Mouse (Mus musculus) liver, adult 2 months (tissue): ENCODE data around the gene Gm9803. TPM values are rescaled to one million over a fixed set of nuclear protein-coding genes. Genes with fewer than 3 reads are reported as not detected.
"Not testable (repeated sequence)": the region's sequence is repeated elsewhere in the genome, so short reads cannot be mapped to it uniquely, and the experiment has no call there.

Source experiments
- DNase-seq: peaks from one replicate; pipeline ENCODE4 v3.0.0-alpha.2; 2011; ENCODE audit warnings: low read depth, low spot score; ENCODE audit errors: extremely low read depth
- H3K27ac ChIP-seq: fragments of 200-500 bp; replicated peaks from 2 replicates; pipeline ENCODE4 v1.5.1; 2012; ENCODE audit warnings: low read depth, mild to moderate bottlenecking, control low read depth, inconsistent platforms, low read length; ENCODE audit not compliant: insufficient read depth
- H3K27me3 ChIP-seq: fragments of 200-500 bp; 2 replicates; pipeline ENCODE4 v1.6.1; 2012; ENCODE audit warnings: mild to moderate bottlenecking, moderate library complexity, low read length, inconsistent platforms; ENCODE audit not compliant: control insufficient read depth, insufficient read depth
- H3K36me3 ChIP-seq: fragments of 200-500 bp; 2 replicates; pipeline ENCODE4 v1.6.1; 2012; ENCODE audit warnings: low read length, inconsistent platforms; ENCODE audit not compliant: control insufficient read depth, insufficient read depth
- H3K4me1 ChIP-seq: fragments of 200-500 bp; 2 replicates; pipeline ENCODE4 v1.6.1; 2011; ENCODE audit warnings: low read length; ENCODE audit not compliant: control insufficient read depth, insufficient read depth
- H3K4me3 ChIP-seq: fragments of 200-500 bp; 2 replicates; pipeline ENCODE4 v1.5.1; 2011; ENCODE audit warnings: low read depth, mild to moderate bottlenecking, control low read depth, low read length, moderate library complexity; ENCODE audit not compliant: insufficient read depth
- H3K79me2 ChIP-seq: fragments of 200-500 bp; 2 replicates; pipeline ENCODE4 v1.6.1; 2012; ENCODE audit warnings: inconsistent platforms, mild to moderate bottlenecking, low read length, moderate library complexity; ENCODE audit not compliant: control insufficient read depth, insufficient read depth
- H3K9ac ChIP-seq: fragments of 200-500 bp; 2 replicates; pipeline ENCODE4 v1.6.1; 2012; ENCODE audit warnings: low read depth, mild to moderate bottlenecking, control low read depth, inconsistent platforms, low read length
- CTCF ChIP-seq: fragments of 200-500 bp; IDR thresholded peaks from 2 replicates; pipeline ENCODE4 v1.5.1; 2011; ENCODE audit warnings: low read depth, low read length, control low read depth
- POLR2A ChIP-seq: fragments of 200-500 bp; IDR thresholded peaks from 2 replicates; pipeline ENCODE4 v1.6.1; 2011; ENCODE audit warnings: low read length, control low read depth; ENCODE audit not compliant: insufficient read depth; ENCODE audit errors: extremely low read depth
- WGBS: fragments of 180-500 bp; shearing (Covaris S2); methylation state at CpG from one replicate; pipeline ENCODE4 v1.1.7; 2018; 5-methylcytosine and 5-hydroxymethylcytosine counted together
- polyA plus RNA-seq: library from polyadenylated mRNA; depleted of rRNA; stranded (reverse); fragments of >200 nt; gene quantifications from 2 replicates; pipeline ENCODE4 v1.2.3, GENCODE M21; 2012; rRNA removed
- total RNA-seq: library from RNA; depleted of rRNA; stranded (reverse); fragments of >200 nt; gene quantifications from 2 replicates; pipeline ENCODE4 v1.2.3, GENCODE M21; 2014; rRNA removed

Gm9803 gene
- 4.0 and 9.3 TPM in 2 replicates for total RNA-seq
- polyA plus RNA-seq: 57.1 and 65.8 TPM in 2 replicates

- H3K4me1 ChIP-seq, H3K27me3 ChIP-seq, H3K4me3 ChIP-seq, DNase-seq, H3K36me3 ChIP-seq, H3K27ac ChIP-seq, H3K9ac ChIP-seq: not testable (repeated sequence)
- 93% methylated on average over 10 of the region's 10 CpGs for WGBS
- H3K79me2 ChIP-seq: peaks cover 13% of the 10 kb centered on the region; the same call in 1 of the 2 replicates
These were observed at the start of gene Gm9803 for GRCm38 (mm10) chr10:43523931-43524330. Gene Gm9803, plus strand, starts transcription at chr10:43524084.

GRCm38 (mm10) chr10:43475376-43475775 is 48.5 kb upstream of the Gm9803 start:
- no peaks in the 10 kb centered on the region for H3K4me1 ChIP-seq
- H3K27me3 ChIP-seq: no peaks in the 10 kb centered on the region
- TF ChIP-seq POLR2A: no peak
- TF ChIP-seq CTCF: peak; percentile 50
- no peaks in the 10 kb centered on the region; the same call in 1 of the 2 replicates for H3K79me2 ChIP-seq
- no peak for DNase-seq
- no peak overlapping the region for H3K27ac ChIP-seq
- H3K36me3 ChIP-seq: no peaks in the 10 kb centered on the region
- 34% methylated on average over 4 of the region's 4 CpGs for WGBS
- no peak overlapping the region for H3K4me3 ChIP-seq
- H3K9ac ChIP-seq: no peak overlapping the region

GRCm38 (mm10) chr10:43477459-43477858 is 46.4 kb upstream of the Gm9803 start:
- Histone ChIP-seq H3K27ac (no peak overlapping the region), H3K4me3 (no peak overlapping the region)
- TF ChIP-seq CTCF: no peak
- no peak for TF ChIP-seq POLR2A

GRCm38 (mm10) chr10:43477865-43478681 is 45.8 kb upstream of the Gm9803 start:
- peak; percentile 60 for DNase-seq
- peak overlapping the region; percentile 94 for H3K9ac ChIP-seq
- peaks cover 9% of the 10 kb centered on the region; the same call in 1 of the 2 replicates for H3K79me2 ChIP-seq
- no peaks in the 10 kb centered on the region for H3K27me3 ChIP-seq
- peak overlapping the region; percentile 72 for H3K4me3 ChIP-seq
- WGBS: 4% methylated on average over 42 of the region's 42 CpGs
- no peaks in the 10 kb centered on the region for H3K36me3 ChIP-seq
- H3K4me1 ChIP-seq: peaks cover under 1% of the 10 kb centered on the region
- no peak for TF ChIP-seq POLR2A
- peak overlapping the region; percentile 74 for H3K27ac ChIP-seq

More at GRCm38 (mm10) chr10:43477459-43477858, 46.4 kb upstream of the Gm9803 start:
- no peaks in the 10 kb centered on the region for H3K4me1 ChIP-seq
- H3K79me2 ChIP-seq: peaks cover 9% of the 10 kb centered on the region; the same call in 1 of the 2 replicates
- no peak for DNase-seq
- no peaks in the 10 kb centered on the region for H3K27me3 ChIP-seq
- 72% methylated on average over 9 of the region's 9 CpGs for WGBS
- no peak overlapping the region; the same call in 1 of the 2 replicates for H3K9ac ChIP-seq
- H3K36me3 ChIP-seq: no peaks in the 10 kb centered on the region

- DNase-seq: no peak
- Histone ChIP-seq H3K27ac (peak within 1 kb of the TSS; percentile 89), H3K27me3 (no peaks in the 10 kb centered on the region), H3K79me2 (peaks cover 9% of the 10 kb centered on the region; the same call in 1 of the 2 replicates), H3K4me1 (peaks cover 6% of the 10 kb centered on the region), H3K36me3 (no peaks in the 10 kb centered on the region), H3K9ac (peak within 1 kb of the TSS; percentile 94), H3K4me3 (peak within 1 kb of the TSS; percentile 72)
- WGBS: 2% methylated on average over 81 of the region's 101 CpGs
- TF ChIP-seq CTCF (no peak), POLR2A (no peak)
These were observed 45.0 kb upstream of the Gm9803 start, which contains the start of gene Bend3 for GRCm38 (mm10) chr10:43478751-43479435. Gene Bend3, plus strand, starts transcription at chr10:43478831.
